Mouse (Mus musculus) yolk sac, embryonic 10.5 days (tissue): ENCODE measurements around the gene Olfr15.

ENCODE experiments used
- DNase-seq: peaks from one replicate; pipeline ENCODE4 v3.0.0-alpha.2; 2017; ENCODE audit warnings: low spot score

The Olfr15 gene

GRCm38 (mm10) chr16:3872216-3873047 is 41.8 kb downstream of the Olfr15 start, which contains the start of gene Naa60:
Gene Naa60, plus strand, starts transcription at chr16:3872375.
- DNase-seq: peak; percentile 97

GRCm38 (mm10) chr16:3876346-3876745 is 45.7 kb downstream of the Olfr15 start:
- DNase-seq: no peak

GRCm38 (mm10) chr16:3884201-3885064 is 53.8 kb downstream of the Olfr15 start, which contains the start of the genes Zfp597 and Gm20695:
Gene Zfp597, minus strand, starts transcription at chr16:3884561.
Gene Gm20695, plus strand, starts transcription at chr16:3884648.
- peak; percentile 95 for DNase-seq

GRCm38 (mm10) chr16:3885065-3885670 is 54.5 kb downstream of the Olfr15 start:
- DNase-seq: no peak

GRCm38 (mm10) chr16:3891621-3892295 is 61.1 kb downstream of the Olfr15 start:
- DNase-seq: no peak

- no peak for DNase-seq
These were observed 63.1 kb downstream of the Olfr15 start for GRCm38 (mm10) chr16:3893739-3894138.
